Mouse (Mus musculus): ENCODE measurements at regions not wholly inside any gene's neighbourhood (a gene's known extent, or its start where the extent isn't known, plus 50 kb on each side); places are given as distances from the start of the nearest gene placed in this dataset.

GRCm38 (mm10) chr6:122136341-122136740 lies 129.8 kb downstream of the Mug2 start:
- peak; percentile 27 for DNase-seq

Data from heart, adult 11 months (tissue).